Mouse (Mus musculus) common myeloid progenitor, adult 5-6 weeks (primary cell): ENCODE data around the gene Cenpx. TPM values are rescaled to one million over a fixed set of nuclear protein-coding genes. Genes with fewer than 3 reads are reported as not detected.

Source experiments
- ATAC-seq: replicated peaks from 2 replicates; pipeline ENCODE4 v1.8.0; 2016; ENCODE audit warnings: low read depth, mild to moderate bottlenecking, moderate TSS enrichment, inconsistent platforms; ENCODE audit not compliant: poor library complexity, severe bottlenecking
- total RNA-seq: library from RNA; stranded (forward); fragments of 200-1000, 187-1606 nt; gene quantifications from 2 replicates; pipeline ENCODE4 v1.2.3, GENCODE M21; 2017

Gene Cenpx
- total RNA-seq, 1 experiment from 2014 or later: 81.5 TPM

GRCm38 (mm10) chr11:120726243-120727168 is 13.0 kb upstream of the Cenpx start:
- no peak for ATAC-seq

GRCm38 (mm10) chr11:120723509-120723908 is 10.0 kb upstream of the Cenpx start:
- ATAC-seq: no peak

GRCm38 (mm10) chr11:120722761-120723382 is 9.3 kb upstream of the Cenpx start:
- no peak for ATAC-seq

- ATAC-seq: no peak
Measured at GRCm38 (mm10) chr11:120722067-120722630, 8.6 kb upstream of the Cenpx start.

- ATAC-seq: 0 out of 2 replicates have a peak, but pooled peaks have one; percentile 12
Measured at GRCm38 (mm10) chr11:120721124-120722066, 7.9 kb upstream of the Cenpx start, which contains the start of gene Rac3. Rac3 (plus strand) TSS chr11:120721470.

- peak; percentile 81 for ATAC-seq
Measured at GRCm38 (mm10) chr11:120720450-120720849, 6.9 kb upstream of the Cenpx start.

- no peak for ATAC-seq
Measured at GRCm38 (mm10) chr11:120719841-120720376, 6.4 kb upstream of the Cenpx start.

GRCm38 (mm10) chr11:120719242-120719641 is 5.7 kb upstream of the Cenpx start:
- no peak for ATAC-seq

GRCm38 (mm10) chr11:120715131-120715530 is 1.6 kb upstream of the Cenpx start:
- ATAC-seq: no peak

- ATAC-seq: no peak
Measured at GRCm38 (mm10) chr11:120714546-120714945, 1.0 kb upstream of the Cenpx start.

- peak; percentile 16 for ATAC-seq
Measured at GRCm38 (mm10) chr11:120712771-120713568, 568 bp downstream of the Cenpx start.

- no peak for ATAC-seq
Measured at GRCm38 (mm10) chr11:120711980-120712604, 1.4 kb downstream of the Cenpx start.

- ATAC-seq: no peak
Measured at GRCm38 (mm10) chr11:120710672-120711071, 2.9 kb downstream of the Cenpx start.

GRCm38 (mm10) chr11:120709551-120709950 is 4.0 kb downstream of the Cenpx start:
- no peak for ATAC-seq

- no peak for ATAC-seq
Measured at GRCm38 (mm10) chr11:120707969-120708368, 5.6 kb downstream of the Cenpx start.

- no peak for ATAC-seq
Measured at GRCm38 (mm10) chr11:120707225-120707624, 6.3 kb downstream of the Cenpx start.

GRCm38 (mm10) chr11:120706120-120706519 is 7.4 kb downstream of the Cenpx start:
- ATAC-seq: no peak
